Mouse (Mus musculus) frontal cortex, postnatal 36 days (tissue): ENCODE data around the gene Psmd4.
"Not testable (repeated sequence)": the region's sequence is repeated elsewhere in the genome, so short reads cannot be mapped to it uniquely, and the experiment has no call there.

Experiments used
- DNase-seq, 2 experiments: peaks; one replicate each; pipeline ENCODE4 v3.0.0; 2022; ENCODE audit warnings: low spot score in 2 of 2

The Psmd4 gene

DNA sequence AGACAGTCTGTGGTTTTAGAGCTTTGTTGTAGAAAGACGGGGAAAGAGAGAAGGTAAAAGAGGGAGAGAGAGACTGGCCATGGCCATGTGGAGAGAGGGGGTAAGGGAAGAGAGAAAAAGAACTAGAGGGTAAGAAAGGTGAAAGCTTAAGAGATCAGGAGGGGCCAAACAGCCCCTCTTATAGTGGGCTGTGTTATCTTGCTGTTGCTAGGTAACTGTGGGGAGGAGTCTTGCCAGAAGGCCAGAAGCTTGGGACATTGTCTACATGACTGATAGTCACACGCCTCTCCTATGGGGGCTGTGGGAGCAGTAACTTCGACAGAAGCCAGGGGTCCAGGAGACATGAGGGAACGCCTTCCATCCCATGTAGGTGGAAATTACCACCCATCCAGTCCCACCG is 17.2 kb downstream of the Psmd4 start:
- DNase-seq, result no peak

DNA sequence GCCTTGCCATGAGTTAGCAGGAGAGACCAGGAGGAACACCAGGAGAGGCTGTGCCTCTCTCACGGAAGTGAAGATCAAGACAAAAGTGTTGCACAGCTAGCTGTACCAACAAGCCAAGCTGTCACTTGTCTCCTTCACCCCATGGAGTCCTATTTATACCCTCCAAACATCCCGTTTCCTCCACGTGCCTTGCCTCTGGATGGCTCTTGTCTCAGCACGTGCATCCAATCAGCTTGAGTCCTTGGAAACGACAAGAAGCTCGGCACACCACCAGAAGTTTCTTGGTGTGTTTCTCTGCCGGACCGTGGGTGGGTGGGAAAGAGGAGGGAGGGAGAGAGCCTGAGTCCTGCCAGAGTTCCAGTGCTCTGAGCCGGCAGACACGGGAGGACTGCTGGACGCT is 17.9 kb downstream of the Psmd4 start:
- peak in 1 of 2 experiments; percentile 55 for DNase-seq

DNA sequence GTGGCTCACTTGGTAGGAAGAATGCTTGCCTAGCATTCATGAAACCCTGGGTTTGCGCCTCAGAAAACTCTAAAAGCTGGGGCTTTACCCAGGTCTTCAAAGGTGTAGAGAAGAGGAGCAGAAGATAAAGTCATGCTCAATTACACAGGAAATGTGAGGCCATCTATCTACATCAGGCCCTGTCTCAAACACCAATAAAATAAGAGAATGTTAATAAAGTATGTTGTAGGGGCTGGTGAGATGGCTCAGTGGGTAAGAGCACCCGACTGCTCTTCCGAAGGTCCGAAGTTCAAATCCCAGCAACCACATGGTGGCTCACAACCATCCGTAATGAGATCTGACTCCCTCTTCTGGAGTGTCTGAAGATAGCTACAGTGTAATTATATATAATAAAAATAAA is 21.5 kb downstream of the Psmd4 start:
- not testable (repeated sequence) for DNase-seq

DNA sequence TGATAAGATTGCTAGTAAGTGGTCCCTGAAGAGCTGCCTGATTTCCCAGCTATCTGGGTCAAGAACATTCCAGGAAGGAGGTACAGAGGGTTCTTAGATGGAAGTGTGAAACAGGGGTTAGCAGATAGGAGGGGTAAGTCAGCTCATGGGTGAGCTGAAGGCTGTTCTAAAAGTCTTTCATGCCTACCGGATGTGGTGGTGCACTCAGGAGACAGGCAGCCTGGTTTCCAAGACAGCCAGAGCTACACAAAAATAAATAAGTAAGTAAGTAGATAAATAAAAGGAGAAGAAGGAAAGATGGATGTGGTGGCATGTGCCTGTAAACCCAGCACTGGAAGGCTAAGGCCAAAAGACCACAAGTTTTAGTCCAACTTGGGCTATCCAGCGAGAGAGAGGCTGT is 23.7 kb downstream of the Psmd4 start:
- no peak for DNase-seq

DNA sequence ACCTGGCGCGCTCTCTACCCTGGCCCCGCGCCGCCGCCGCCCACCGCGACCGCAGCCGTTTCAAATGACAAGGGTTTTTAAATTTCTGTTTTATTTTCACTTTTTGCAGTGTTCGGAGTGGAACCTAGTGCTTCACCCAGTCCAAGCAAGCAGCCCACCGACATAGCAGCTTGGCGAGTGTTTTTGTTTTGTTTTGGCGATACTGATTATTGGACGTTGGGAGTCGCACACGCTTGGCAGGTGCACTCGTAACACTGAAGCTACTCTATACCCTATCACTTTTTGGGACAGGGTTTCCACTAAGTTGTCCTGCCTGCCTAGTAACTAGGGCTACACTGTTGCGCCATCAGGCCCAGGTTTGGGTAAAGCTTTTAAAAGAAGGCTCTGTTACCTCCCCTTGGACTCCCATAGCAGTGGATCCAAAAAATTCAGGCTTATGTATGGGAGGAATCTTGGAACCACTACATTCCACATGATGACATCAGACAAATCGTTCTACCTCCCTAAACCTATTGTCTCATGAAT is 25.8 kb downstream of the Psmd4 start:
- DNase-seq, result no peak

DNA sequence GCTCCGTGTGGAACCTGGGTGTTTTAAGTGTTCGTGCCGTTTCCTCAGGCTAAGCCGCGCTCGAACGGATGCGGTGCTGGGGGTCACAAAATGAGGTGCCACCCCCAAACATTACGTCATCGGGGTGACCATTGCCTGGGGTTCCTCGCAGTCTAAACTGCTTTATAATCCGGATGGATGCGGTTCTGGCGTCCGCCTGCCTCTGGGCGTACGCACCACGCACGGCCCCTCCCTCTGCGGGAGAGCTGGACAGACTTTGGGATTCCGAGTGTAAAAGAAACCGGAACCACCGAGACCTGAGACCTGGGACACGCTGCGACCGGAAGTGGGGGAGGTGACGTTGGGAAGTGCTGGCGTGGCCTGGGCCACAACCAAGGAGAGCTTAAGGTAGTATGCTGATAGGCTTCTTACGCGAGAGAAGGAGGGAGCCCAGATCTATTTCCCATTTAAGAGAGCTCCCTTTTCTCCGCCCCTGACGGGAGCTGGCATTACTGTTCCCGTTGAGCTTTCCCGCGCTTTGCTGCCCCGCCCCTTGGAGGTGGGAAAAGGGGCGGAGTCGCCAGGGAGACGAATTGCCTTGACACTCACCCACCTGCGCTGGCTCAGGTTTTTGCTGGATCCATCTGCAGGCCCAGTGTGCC is 26.4 kb downstream of the Psmd4 start:
- DNase-seq, result peak; percentile 91 to 94

DNA sequence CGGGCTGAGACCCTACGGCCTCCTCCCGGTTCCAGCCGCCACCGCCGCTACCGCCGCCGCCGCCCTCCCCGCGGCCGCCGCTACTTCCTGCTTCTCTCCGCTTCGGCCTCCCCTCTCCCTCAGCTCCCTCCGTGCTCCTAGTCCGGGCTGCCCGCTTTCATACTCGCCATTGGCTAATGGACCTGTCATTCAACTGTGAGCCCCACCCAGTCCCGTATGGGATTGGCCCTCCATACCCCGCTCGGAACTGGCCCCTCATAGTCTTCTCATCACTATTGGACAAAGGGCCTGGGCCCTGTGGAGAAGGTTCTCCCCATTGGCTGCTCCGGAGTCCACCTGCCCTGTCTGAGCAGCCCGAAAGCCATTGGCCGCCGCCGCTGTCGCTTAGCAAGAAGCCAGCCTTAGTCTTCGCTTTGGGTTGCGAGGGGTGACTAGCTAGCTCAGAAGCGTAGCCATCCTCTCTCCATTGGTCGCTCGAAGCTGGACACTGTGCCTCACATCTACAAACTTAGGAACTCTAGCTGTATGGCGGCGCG is 27.0 kb downstream of the Psmd4 start, which contains the start of gene Zfp687:
TSS of gene Zfp687 (minus strand) at position 112 of the 536 bp plus-strand sequence.
- DNase-seq, result peak; percentile 100

DNA sequence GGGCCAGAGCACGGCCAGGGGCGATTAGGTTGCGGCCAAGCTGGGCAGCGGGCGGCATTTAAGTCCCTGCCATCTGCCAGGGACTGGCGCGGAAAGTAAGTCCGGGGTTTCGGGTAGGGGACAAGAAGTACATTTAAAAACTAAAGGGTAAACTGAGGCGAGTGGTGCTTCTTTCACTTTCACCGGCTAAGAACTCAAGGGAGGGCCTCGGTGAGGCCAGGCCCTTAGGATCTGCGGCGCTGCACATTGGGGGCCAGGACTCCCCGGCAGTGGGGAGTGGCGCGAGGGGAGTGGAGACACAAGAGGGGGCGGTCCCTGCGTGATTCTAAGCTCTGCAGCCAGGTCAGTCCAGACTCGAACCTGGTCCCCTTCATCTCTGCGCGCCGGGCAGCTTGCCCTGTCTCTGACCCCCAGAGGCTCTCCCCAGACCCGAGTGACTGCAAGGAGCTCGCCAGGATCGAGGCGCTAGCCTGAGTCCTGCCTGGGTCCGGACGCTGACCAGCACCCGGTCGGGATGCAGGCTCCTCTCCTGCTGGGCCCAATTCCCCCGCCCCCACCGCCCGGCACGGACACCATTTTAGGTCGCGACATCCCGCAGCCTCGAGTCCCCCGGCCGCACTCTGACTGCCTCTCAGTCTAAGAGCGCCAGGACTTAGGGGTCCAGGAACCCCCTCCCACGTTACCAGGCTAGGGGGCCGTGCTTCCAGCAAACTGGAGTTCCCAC is 27.8 kb downstream of the Psmd4 start:
- DNase-seq, result peak in 1 of 2 experiments; percentile 43

DNA sequence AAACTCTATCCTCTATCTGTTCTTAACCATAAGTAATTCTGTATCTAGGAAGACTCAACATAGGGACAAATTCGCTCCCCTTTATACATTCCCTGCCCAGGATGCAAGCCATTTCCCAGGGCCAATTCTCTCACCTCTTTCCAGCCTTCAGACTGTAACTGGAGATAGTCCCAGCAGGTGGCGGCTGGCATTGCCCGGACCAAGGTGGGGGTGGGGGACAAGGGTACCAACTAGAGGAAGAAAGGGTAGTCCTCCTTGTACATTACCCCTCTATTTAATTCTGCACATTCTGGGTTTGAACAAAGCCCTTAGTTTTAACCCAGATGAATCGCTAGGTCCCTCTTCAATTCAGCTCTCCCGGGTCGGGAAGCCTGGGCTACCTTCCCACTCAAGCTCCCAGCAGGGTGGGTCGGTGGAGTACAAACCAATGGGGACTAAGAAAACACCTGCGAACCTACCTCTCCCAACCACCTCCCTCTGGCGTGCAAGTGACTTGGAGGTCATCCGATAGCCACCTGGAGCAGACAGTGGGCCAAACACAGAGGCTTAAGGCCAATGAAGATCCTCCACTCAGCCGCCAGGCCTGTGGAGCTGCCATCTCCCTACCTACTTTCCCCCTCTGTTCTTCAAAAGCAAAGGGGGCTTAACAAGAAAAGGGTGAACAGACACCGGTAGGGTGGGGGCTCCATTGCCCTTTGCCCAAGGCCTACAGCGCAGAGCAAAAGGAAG is 28.6 kb downstream of the Psmd4 start:
- DNase-seq, result no peak

DNA sequence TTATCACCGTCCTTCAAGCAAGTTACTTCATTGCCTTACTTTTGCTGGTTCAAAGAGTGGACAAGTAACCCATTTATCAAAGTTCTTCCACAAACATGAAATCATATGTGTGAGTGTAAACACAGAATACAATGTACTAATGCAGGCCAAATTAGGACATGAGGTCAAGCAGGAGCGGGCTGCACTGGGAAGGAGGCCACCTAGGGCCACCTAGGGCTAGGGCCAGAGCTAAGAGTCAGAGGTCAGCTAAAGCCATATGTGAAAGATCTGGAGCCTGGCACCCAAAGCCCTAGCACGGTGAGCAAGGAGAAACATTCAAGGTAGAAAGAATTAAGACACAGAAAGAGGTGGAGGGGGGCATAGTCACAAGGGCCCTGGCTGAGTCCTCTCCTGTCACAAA is 29.4 kb downstream of the Psmd4 start:
- no peak for DNase-seq

DNA sequence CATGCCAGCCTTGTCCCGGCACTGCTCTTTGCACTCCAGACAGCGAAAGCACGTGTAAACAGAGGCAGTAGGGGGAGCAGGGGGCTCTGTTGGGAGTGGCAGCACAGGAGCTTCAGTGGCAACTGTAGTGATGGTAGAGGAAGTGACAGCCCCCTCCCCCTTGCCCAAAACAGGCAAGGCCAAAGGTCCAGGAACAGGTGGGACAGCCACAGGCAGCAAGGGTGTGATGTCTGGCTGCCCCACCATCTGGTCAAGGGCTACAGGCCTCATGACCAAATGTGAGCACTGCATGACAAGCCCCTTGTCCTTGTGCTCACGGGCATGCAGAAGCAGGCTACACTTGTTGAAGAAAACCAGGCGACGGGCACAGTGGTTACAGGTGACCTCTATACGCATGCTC is 32.0 kb downstream of the Psmd4 start:
- no peak for DNase-seq

DNA sequence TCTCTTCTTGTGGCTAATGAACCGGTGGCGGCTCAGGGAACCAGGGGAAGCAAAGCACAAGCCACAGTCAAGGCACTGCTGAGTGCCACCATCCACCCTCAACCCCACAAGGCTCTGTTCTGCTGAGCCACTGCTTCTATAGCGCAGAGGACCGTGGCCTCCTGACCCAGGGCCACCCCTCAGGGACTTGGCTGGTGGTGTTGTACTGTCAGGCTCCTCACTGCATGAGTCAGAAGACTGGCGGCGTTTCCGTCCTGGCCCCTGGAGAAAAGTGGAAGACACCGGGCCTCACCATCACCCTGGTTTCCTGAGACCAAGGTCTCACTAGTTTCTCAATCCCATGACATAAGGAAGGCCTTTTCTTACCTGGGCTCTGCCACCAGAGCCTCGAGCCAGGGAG is 34.7 kb downstream of the Psmd4 start:
- DNase-seq, result no peak

DNA sequence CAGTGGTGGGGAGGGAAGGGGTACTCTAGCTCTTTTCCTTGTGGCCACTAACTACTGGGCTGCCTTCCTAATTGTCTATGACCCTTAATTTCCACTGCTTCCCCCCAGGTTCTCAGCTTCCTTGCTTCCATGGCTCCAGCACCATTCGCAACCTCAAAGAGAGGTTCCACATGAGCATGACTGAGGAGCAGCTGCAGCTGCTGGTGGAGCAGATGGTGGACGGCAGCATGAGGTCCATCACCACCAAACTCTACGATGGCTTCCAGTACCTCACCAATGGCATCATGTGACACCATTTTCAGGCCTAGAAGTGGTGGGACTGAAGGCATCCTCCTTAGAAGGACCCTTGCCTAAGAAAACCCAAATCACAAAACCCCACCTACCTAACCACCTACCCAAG is 36.8 kb downstream of the Psmd4 start:
- DNase-seq, result no peak

DNA sequence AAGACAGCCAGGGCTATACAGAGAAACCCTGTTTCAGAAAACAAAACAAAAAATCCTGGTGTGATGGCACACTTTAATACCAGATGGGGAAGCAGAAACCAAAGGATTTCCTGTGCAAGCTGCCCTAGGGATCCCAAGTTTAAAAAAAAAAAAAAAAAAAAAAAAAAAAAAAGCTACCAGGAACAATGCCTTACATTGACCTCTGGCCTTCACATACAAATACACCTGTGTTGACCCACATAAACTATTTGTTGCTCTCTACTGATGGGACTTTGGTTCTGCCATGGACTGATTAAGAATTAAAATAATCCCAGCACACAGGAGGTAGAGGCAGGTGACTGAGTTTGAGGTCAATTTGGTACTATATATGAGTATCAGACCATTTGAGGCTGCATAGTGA is 39.1 kb downstream of the Psmd4 start:
- no peak for DNase-seq

DNA sequence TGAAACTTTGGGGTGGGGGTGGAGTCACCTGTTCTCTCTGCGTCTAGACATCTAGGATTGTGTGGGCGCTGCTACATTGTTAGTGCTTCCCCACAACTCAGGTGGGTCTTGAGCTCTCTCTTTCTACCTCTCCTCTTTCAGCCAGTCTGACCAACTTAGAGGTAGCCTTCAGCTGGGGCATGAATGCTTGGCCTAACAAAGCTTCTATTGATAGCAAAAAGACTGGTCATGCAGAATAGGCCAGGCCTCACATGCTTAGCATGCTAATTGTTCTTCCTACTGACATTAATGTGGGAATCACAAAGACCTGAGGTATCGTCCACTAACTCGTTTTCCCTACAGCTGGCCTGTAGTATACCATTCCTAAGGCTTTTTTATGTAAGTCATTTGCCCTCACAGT is 39.8 kb downstream of the Psmd4 start:
- no peak for DNase-seq

DNA sequence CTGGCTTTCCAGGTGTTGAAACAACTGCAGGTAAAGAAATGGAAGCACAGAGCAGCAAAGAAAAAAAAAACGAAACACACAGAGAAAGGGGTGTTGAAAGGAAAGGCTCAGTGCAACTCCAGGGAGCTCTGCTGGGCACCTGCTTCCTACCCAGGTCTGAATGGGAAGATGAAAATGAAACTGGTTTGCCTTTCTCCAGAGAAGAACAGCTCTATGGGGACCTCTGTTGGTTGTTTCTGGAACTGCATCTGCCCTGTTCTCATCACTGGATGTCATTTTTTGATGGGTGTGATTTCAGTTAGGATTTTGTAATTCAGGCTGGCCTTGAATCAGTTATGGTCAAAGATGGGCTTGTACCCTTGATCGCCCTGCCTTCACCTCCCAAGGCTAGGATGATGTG is 45.5 kb downstream of the Psmd4 start:
- DNase-seq, result peak; percentile 84 to 88

DNA sequence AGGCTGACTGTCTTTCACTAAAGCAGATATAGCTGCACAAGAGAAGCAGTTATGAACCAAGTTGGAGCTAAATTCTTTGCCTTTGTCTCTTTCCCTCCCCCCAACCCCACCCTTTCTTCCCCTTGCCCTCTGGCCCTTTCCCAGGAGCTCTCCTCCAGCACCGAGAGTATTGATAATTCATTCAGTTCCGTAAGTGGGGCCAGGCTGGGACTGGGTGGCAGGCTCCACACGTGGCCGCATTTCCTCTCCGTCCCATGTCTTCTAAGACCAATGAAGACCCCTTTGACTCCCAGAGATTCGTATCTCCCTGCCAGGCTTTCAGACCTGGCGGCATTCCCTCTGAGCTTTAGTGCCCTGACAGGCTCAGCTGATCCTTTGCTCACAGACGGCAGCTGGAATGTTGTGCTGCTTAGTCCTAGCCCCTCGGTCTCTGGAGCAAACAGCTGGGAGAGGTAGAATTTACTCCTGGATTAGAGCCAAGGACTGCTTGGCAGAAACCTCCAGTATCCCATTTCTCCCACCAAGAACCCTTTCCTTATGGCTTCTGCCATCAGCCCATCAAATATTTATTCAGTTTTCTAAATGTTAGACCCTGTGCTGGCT is 53.2 kb downstream of the Psmd4 start:
- DNase-seq, result no peak

DNA sequence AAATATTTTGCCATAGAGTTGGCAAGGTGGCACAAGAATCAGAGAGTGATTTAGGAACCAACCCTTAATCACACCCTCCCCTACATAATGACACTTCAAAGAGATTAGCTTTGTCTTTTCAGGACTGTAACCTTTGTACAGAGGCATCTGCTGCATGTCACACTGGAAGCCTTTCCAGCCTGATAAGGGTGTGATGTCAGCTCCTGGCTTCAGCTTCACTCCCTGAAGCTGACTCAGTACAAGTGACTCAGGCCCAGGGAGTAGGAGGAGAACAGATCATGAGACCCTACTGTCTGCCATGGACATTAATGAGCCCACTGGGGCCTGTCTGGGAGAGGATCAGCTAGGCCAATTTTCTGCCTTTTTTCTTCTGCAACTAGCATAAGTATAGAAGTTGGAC is 54.8 kb downstream of the Psmd4 start:
- peak in 1 of 2 experiments; percentile 36 for DNase-seq

DNA sequence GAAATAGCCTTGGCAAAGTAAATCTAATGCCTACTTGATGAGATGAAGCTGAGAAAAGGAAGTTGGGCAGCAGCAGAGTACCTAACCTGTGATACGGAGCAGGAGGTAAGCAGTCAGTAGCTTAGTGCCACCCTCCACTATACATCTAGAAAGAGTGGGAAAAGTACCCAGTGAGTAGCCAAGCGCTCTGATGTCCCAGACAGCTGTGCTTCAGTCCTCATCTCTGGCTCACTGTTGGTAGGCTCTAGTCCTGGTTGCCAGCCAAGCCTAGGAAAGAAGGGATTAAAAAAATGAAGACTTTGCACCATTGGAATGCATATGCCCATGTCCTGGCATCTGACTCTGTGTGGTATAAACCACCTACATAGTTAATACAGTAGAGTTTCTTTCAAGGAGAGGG is 56.9 kb downstream of the Psmd4 start:
- DNase-seq, result no peak

DNA sequence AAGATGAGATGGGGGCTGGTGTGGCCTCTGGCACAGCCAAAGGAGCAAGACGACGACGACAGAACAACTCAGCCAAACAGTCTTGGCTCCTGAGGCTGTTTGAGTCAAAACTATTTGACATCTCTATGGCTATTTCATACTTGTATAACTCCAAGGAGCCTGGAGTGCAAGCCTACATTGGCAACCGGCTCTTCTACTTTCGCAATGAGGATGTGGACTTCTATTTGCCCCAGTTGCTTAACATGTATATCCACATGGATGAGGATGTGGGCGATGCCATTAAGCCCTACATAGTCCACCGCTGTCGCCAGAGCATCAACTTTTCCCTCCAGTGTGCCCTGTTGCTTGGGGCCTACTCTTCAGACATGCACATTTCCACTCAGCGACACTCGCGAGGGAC is 58.1 kb downstream of the Psmd4 start:
- no peak for DNase-seq
